Mouse (Mus musculus): ENCODE measurements around the gene Dnajb9. TPM values are rescaled to one million over a fixed set of nuclear protein-coding genes. Genes with fewer than 3 reads are reported as not detected.

The Dnajb9 gene
- polyA plus RNA-seq, 1 experiment from 2014 or later, result 25.4 TPM

Small RNA genes within 50 kb of the gene (microRNA-seq; reads per million reads assigned to microRNA genes)
- gene Mir5627, result 0.99 reads per million

Other genes with a start within 250 kb of the Dnajb9 start
- gene Pnpla8, start 11.0 kb upstream of the Dnajb9 start, polyA plus RNA-seq (2015; fragmentation: Nextera tagmentation; extraction: Ambion mirVana), result 62.2 and 69.4 TPM in 2 replicates
- gene Nrcam, start 118.6 kb upstream of the Dnajb9 start, polyA plus RNA-seq (2015; fragmentation: Nextera tagmentation; extraction: Ambion mirVana), result 21.8 and 26.5 TPM in 2 replicates

All from lung, embryonic 16.5 days (tissue).